Mouse (Mus musculus): ENCODE results near the gene Pold3. TPM values are rescaled to one million over a fixed set of nuclear protein-coding genes. Genes with fewer than 3 reads are reported as not detected.

The Pold3 gene
- 13.0 and 18.1 TPM in 2 replicates for total RNA-seq (2015; ENCODE audit: low replicate concordance)
- total RNA-seq (2017; ENCODE audit: low replicate concordance): 50.3 and 62.6 TPM in 2 replicates

DNA sequence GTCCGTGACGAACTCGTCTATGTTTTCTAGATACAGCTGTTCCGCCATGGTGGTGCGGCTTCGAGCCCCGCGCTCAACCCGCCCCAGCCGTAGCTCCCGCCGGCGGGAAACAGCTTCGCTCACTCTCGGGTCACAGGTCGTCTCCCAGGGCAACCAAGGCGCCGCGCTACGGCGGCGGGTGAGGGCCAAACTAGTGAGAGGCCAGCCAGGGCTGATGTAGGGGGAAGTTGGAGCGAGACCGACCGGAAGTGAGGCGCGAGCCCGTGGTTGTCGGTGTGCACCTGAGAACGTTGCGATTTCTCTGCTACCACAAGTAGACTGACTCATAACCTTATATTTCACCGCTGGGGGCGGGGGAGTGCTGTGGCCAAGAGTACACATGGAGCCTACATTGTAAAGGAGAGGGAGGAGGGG is at the start of gene Pold3:
Gene Pold3 (minus strand): TSS at position 190 of the 414 bp plus-strand sequence.
- ATAC-seq (replicated peaks; ENCODE audit: low FRiP score, poor library complexity, severe bottlenecking): peak; percentile 92

DNA sequence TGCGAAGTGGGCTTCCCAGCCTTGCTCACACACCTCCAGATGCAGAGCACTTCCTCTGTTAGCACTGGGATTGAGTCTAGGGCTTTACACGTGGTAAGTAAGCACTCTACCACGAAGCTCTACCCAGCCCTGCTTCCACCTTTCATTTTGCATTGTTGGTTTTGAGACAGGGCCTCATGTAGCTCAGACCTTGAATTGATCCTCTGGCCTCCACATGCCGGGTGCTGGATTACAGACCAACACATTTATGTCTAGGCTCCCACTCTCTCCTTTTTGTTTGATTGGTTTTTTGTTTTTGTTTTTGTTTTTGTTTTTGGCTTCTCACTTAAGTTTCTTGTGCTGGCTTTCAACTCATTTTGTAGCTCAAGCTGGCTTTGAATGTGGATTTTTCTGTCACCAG is 49.4 kb upstream of the Pold3 start:
- ATAC-seq (replicated peaks; ENCODE audit: low FRiP score, poor library complexity, severe bottlenecking): no peak

DNA sequence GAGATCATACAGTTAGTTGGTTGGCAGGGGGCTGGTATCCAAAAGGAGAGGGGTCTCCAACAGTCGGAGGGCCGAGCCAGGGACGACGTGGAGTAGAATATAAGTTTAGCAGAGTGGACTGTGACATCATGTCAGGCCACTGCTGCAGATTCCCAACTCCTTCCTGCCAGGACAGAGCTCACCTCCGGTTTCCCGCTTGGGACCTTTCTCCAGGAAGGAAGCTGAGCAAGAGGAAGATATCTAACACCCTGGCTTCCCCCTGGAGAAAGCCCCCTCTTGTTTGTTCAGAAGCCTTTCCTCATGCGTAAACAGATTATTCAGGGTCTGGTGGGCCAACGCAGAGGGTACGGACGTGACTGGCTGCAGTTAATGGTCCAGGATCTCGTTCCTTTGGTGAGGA is 47.3 kb upstream of the Pold3 start:
- ATAC-seq (replicated peaks; ENCODE audit: low FRiP score, poor library complexity, severe bottlenecking): no peak

DNA sequence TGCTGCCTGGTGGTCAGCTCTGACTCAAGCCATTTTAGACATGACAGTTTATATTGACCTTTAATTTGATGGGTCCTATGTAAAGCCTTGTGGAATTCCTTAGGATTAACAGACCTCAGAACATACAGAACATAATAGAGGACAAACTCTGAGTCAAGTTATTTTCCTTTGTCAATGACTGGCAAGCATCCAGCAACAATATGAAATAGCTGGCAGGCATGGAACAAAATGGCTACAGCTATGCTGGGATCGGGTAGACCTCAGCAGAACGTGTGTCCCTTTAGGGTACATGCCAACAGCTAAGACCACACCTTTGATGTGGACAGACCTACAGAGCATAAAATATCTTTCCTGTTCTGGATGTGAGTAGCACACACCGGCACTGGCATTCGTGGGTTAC is 42.1 kb upstream of the Pold3 start:
- no peak for ATAC-seq (replicated peaks; ENCODE audit: low FRiP score, poor library complexity, severe bottlenecking)

DNA sequence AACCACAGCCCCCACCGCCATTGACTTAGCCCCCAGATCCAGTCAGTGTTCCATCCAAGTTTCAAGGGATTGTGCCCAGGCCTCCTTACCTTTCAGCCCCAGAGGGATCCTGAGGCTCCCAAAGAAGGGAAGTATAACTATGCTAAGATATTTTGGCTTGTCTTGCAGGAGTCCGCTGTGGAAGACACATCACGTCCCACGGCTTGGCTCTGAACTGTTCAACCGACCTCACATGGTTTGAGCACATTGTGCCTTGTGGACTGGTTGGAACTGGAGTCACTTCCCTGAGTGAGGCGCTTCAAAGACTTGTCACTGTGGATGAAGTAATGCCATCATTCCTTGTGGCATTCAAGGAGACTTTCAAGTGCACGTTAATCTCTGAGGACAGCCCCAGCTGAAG is 38.6 kb upstream of the Pold3 start:
- ATAC-seq (replicated peaks; ENCODE audit: low FRiP score, poor library complexity, severe bottlenecking): peak; percentile 7; the same call in 1 of the 2 replicates

DNA sequence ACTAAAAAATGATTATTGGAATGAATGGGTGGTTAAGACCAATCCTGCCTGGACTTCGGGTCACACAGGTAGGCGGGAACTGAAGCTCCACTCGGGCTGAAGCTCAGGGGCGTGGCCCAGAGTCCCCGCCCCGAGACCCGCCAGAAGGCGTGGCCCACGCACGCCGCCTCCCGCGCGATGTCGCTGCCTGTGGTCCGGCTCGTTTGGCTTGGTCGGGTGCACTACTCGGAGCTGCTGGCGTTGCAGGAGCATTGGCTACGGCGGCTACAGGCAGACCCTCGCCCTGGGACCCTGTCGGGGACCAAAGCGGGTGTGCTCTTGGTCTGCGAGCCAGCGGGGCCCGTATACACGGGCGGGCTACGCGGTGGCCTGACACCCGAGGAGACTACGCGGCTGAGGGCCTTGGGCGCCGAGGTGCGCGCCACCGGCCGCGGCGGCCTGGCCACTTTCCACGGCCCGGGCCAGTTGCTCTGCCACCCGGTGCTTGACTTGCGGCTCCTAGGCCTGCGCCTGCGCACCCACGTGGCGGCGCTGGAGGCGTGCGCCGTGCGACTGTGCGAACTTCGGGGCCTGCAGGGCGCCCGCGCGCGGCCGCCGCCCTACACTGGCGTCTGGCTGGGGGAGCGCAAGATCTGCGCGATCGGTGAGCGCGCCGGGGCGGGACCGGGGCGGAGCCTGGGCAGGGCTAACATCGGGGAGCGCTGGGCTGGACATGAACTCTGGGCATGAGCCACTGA is 37.9 kb upstream of the Pold3 start, which contains the start of gene Lipt2:
Gene Lipt2 (plus strand): TSS at position 173 of the 737 bp plus-strand sequence.
- peak; percentile 89 for ATAC-seq (replicated peaks; ENCODE audit: low FRiP score, poor library complexity, severe bottlenecking)

DNA sequence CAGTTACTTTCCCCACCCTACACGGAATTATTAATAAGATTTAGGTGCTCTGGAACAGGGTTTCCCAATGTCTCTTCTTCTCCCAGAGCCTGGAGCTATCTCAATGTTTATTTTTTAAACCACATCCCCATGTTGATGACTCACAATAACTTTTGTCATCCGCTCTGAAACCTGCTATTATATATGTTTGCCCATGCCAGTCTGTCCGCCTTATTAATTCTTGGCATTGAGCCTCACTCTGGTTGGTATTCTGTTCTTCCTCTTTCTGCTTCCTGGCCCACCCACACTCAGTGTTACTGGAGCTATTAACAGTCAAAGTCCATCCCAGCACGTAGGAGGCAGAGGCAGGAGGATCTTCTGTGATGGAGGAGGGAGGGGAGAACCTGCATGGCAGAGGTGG is 36.3 kb upstream of the Pold3 start:
- no peak for ATAC-seq (replicated peaks; ENCODE audit: low FRiP score, poor library complexity, severe bottlenecking)

DNA sequence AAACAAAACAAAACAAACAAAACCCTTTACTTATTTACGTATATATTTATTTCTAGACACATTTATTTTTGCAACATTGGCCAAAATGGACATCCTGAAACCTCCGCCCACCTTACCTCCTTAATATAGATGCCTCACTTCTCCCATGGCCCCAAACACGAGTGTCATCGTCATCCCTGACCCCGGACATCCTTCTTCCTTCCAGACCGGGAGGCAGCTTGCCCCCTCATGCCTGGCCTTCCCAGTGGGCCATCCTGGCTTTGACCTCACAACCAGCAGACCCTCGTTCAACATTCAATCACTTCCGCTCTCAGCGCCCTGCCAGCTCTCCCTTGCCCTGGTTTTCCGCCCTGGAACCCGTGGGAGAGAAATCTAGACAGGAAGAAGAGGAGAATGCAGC is 29.3 kb upstream of the Pold3 start:
- ATAC-seq (replicated peaks; ENCODE audit: low FRiP score, poor library complexity, severe bottlenecking): no peak

DNA sequence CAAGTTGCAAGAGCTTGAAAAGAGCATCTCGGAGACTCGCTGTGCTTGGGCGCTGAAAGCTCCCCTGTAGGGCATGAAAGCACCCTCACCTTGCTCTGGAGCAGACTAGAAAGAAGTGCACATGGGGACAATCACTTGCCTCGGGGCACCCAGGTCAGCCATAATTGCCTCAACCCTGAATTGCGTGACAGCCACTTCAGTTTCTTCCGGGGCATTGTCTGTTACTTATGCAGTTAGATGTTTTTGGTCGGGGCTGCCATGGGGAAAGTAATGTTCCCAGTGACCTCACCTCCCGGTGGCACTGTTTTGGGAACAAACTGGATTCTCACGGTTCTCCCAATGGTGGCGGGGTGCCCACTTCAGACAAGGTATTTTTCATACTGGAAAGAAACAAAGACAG is 28.7 kb upstream of the Pold3 start:
- ATAC-seq (replicated peaks; ENCODE audit: low FRiP score, poor library complexity, severe bottlenecking): no peak

DNA sequence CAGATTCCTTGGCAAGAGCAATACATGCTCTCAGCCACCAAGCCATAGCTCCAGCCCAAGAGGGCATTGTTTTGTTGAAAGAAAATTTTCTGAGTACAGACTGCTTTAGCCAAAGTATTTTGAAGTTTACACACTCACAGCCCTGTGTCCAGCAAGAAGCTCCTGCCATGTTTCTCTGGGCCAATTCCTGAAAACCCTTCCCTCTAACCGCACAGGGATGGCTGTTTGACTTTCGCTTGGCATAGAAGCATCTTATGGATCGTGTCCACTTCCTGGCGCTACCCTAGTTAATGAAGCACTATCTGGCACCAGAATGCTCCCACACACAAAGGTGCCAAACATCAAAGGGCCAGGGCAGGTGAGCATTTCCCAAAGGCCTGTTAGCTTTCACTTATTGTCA is 27.2 kb upstream of the Pold3 start:
- ATAC-seq (replicated peaks; ENCODE audit: low FRiP score, poor library complexity, severe bottlenecking): no peak

DNA sequence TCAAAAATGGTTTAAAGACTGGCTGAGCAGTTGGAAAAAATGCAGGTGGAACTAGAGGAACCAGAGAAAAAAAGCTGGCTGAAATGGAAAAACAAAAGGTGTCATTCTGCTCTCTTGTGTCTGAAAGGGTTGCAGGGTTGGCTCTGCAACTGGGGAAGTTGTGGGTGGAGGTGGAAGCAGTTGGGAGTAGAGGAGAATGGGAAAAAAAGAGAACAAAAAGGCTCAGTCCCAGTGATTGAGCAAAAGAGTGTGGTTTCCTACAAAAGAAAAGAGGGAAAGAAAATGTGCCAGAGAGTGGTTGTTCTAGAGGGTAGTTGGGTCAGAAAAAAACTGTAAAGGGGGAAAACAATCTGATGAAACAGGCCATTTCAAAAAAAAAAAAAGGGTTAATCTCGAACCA is 19.2 kb upstream of the Pold3 start:
- no peak for ATAC-seq (replicated peaks; ENCODE audit: low FRiP score, poor library complexity, severe bottlenecking)

DNA sequence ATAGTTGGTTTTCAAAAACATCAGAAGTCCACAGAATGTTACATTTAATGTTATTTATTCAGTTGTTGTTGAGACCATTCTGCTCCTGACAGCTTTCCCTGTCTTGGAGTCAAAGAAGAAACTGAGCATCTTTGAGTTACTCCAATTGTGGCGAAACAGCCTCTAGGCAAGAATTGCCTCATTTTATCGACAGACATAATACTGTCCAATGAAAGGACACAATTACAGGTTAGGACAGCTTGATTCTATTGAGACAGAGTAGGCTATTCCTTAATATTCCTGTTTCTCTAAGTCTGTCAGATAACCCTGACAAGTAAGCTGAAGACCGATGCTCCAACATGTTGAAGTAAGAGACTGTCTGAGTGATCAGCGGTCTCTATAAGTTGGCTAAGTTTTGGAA is 16.7 kb upstream of the Pold3 start:
- no peak for ATAC-seq (replicated peaks; ENCODE audit: low FRiP score, poor library complexity, severe bottlenecking)

DNA sequence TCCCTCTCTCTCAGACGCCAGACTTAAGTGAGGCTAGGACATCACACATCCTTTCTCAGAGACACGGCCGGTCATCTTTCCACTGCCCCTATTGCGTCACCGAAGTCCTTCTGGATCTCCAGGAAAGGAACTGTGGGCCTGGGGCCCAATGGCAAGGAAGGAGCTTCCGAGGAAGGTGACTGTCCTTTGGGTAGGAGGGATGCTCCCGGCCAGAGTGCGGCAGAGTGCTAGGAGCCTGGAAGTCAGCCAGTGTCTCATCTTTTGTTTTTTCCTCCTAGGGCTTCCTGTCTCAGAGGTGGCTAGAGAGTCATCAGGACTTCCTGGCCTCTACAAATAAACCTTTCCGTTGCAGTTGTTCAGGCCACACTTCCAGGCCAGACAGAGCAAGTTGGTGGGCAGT is 15.7 kb upstream of the Pold3 start:
- ATAC-seq (replicated peaks; ENCODE audit: low FRiP score, poor library complexity, severe bottlenecking): no peak

DNA sequence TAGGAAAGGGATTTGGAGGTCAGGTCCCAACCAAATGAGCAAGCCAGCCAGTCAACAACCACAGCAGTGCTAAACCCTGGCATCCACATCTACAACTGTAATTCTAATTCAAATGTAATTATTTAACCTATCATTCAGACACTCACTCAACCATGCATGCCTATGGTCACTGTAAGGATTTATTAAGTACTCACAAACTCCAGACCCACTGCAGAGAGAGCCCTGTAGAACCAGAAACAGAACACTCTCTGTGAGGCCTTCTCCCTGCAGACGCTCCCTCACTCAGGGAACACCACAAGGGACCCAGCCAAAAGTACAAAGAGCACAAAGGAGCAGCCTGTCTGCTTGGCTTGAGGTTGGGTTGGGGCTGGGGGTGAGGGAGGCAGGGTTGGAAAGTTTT is 11.0 kb upstream of the Pold3 start:
- ATAC-seq (replicated peaks; ENCODE audit: low FRiP score, poor library complexity, severe bottlenecking): no peak

DNA sequence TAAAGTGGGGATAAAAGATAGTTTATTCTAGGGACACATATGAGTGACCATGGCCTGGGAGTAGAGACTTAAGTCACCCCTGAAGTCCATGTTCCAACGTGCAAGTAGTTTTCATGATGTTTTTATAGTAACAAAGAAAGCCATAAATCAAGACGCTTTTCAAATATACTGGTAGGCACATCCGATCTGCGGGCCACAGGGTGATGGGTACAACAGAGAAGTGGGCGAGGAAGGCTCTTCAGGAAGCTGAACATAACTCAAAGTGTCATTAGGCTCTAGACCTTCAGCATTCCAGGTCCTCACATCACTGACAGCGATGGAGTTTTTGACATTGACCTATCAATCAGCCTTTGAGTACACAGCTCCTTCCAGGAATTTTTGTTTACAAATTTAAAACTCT is 9.2 kb upstream of the Pold3 start:
- no peak for ATAC-seq (replicated peaks; ENCODE audit: low FRiP score, poor library complexity, severe bottlenecking)

DNA sequence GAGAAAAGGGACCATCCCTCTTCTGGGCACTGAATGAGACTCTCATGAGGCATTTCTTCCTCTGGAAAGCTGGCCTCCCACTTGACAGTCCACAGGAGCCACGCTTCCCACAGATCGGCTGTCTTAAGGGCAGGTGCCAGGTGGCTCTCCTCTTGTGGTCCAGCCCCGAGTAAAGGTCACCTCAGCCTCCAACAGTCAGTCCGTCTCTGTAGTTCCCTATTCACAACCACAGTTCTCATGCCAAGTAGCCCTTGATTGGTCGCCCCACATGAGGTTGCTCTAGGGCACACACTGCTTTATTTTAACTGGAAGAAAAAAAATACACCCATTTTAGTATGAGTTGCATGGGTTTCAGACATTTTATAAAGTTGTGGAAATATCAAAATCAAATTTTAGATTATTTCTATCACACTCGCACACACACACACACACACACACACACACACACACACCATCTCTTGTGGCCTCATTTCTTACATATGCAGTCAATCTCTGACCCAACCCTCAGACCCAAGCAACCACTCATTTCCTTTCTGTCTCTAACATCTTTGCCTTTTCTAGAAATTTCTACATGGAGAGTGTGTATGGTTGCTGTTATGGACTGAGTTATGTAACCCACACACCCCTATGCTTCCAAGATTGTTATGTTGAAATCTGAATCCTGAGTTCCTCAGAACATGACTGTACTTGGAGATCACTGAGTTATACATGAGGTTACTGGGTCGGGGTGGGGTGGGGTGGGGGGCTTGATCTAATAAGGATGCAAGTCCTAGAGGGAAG is 7.1 kb upstream of the Pold3 start:
- ATAC-seq (replicated peaks; ENCODE audit: low FRiP score, poor library complexity, severe bottlenecking): no peak

DNA sequence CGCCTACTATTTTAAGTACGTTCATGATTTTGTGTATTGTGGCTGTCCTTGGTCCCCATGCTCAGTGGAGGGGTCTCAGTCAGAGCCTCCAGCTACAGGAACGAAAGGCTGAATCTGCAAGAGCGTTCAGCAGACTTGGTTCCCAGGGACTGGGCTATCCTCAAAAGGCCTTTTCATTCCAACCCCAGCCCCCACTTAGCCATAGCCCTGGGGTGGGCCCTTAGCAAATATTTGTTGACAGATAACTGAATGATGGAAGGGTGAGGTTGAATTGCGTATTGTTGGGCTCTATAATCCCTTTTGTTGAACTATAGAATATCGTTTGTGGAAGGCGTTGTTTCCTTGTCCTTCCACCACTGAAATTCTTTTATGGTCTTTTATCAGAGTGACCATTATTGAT is 5.1 kb upstream of the Pold3 start:
- no peak for ATAC-seq (replicated peaks; ENCODE audit: low FRiP score, poor library complexity, severe bottlenecking)

DNA sequence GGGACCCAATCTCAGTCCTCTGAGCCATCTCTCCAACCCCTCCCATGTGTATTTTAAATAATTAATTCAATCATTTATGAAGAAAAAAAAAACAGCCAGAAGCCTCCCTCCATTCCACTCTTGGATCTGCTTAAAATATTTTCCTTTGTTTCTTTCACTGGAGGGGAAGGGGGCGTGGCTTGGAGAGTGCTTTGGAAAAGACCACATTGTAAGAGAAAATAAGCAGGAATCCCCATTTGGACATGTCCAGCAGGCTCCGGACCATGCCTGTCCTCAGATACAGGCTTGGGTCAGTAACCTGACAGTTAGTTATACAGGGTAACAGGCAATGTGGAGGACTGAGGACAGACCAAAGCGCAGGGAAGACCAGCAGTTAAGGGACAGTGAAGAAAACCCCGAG is 3.8 kb upstream of the Pold3 start:
- no peak for ATAC-seq (replicated peaks; ENCODE audit: low FRiP score, poor library complexity, severe bottlenecking)

DNA sequence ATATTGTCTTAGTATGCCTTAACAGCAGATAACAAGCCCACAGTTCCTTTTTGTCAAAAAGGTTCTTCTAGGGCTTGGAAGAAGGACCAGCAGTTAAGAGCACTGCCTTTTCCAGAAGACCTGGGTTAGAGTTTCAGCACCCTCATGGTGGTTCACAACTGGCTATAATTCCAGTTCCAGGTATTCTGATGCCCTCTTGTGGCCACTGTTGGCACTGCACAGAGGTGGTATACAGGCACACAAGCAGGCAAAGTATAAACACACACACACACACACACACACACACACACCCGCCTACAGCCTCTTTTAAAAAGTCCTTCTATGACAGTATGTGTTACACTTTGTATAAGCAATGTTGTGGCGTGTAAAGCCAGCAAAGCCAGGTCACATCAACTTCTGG is 2.8 kb upstream of the Pold3 start:
- ATAC-seq (replicated peaks; ENCODE audit: low FRiP score, poor library complexity, severe bottlenecking): 0 out of 2 replicates have a peak, but pooled peaks have one; percentile 49

DNA sequence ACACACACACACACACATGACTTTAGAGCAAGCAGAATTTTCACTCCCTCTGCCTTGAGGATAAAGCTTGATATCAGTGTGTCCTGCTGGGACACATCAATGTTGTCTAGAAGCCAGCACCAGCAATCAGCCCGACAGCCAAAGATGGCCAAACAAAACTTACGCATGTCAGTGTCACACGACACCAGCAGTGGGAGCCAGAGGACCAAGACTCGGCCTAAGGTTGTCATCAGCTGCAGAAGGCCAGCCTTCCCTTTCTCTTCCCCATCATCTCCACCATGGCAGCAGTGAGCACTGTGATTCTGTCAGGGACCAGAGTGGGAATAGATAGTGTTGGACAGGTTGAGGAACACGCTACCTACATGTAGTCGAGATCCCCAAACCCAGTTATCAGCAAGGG is 2.1 kb upstream of the Pold3 start:
- no peak for ATAC-seq (replicated peaks; ENCODE audit: low FRiP score, poor library complexity, severe bottlenecking)

DNA sequence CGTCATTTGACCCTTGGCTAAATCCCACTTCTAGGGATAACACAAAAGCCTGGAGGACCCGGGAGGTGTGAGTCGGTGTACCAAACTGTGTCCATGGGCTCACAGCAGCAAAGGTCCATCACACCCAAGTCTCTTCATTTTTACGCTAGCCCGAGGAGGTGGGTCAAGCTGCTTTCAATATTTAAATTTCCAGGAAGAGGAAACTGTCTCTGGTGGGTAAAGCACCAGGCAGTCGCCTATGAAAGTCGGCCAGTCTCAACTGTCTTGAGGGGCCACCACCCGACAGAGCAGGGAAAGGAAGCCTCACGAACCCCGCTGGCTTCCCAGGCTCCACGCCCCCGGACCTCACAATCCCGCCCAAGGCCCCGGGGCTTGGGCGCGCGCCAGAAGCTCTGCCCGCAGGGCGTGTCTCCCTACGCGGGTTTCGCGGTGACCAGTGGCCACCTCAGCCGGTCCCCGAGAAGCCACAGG is 539 bp downstream of the Pold3 start:
- peak; percentile 65 for ATAC-seq (replicated peaks; ENCODE audit: low FRiP score, poor library complexity, severe bottlenecking)

Measured in erythroblast, adult 5-6 weeks (primary cell).